Mouse (Mus musculus) lung, postnatal 0 days (tissue): ENCODE results near the gene Setd5. TPM values are rescaled to one million over a fixed set of nuclear protein-coding genes. Genes with fewer than 3 reads are reported as not detected.
A peak's percentile ranks its signal among the peaks of the same experiment; 100 is the strongest.

ENCODE experiments used
- ATAC-seq: fragments of 200-750 bp; cut with Nextera tagmentation; 2 replicates; pipeline ENCODE4 v1.8.0; 2017; ENCODE audit warnings: moderate library complexity
- DNase-seq: peaks from one replicate; pipeline ENCODE4 v3.0.0-alpha.2; 2016; ENCODE audit warnings: low spot score
- H3K27ac ChIP-seq: fragments of 300-500 bp; sonication (generic); 2 replicates; pipeline ENCODE4 v1.5.1; 2014; ENCODE audit warnings: antibody characterized with exemption, mild to moderate bottlenecking, low read length, mixed read lengths
- H3K27me3 ChIP-seq: fragments of 300-500 bp; sonication (generic); replicated peaks from 2 replicates; pipeline ENCODE4 v1.6.1; 2014; ENCODE audit warnings: low read length, mixed read lengths; ENCODE audit not compliant: insufficient read depth
- H3K36me3 ChIP-seq: fragments of 300-500 bp; sonication (generic); 2 replicates; pipeline ENCODE4 v1.6.1; 2014; ENCODE audit warnings: low read length, mixed read lengths; ENCODE audit not compliant: insufficient read depth
- H3K4me1 ChIP-seq: fragments of 300-500 bp; sonication (generic); 2 replicates; pipeline ENCODE4 v1.6.1; 2014; ENCODE audit warnings: antibody characterized with exemption, low read depth, low read length, mixed read lengths; ENCODE audit not compliant: insufficient read depth
- H3K4me2 ChIP-seq: fragments of 300-500 bp; sonication (generic); replicated peaks from 2 replicates; pipeline ENCODE4 v1.6.1; 2014; ENCODE audit warnings: low read depth, mild to moderate bottlenecking, low read length, moderate library complexity, mixed read lengths
- H3K4me3 ChIP-seq: fragments of 300-500 bp; sonication (generic); 2 replicates; pipeline ENCODE4 v1.5.1; 2014; ENCODE audit warnings: low read depth, low read length
- H3K9ac ChIP-seq: fragments of 300-500 bp; sonication (generic); replicated peaks from 2 replicates; pipeline ENCODE4 v1.6.1; 2014; ENCODE audit warnings: low read depth, mild to moderate bottlenecking
- H3K9me3 ChIP-seq: fragments of 300-500 bp; sonication (generic); 2 replicates; pipeline ENCODE4 v1.6.1; 2016; ENCODE audit warnings: low read length, mixed read lengths
- CTCF ChIP-seq: IDR thresholded peaks from 2 replicates; pipeline ENCODE4 v1.5.1; 2016; ENCODE audit warnings: antibody characterized with exemption, mild to moderate bottlenecking
- EP300 ChIP-seq: IDR thresholded peaks from 2 replicates; pipeline ENCODE4 v1.6.1; 2016; ENCODE audit warnings: antibody characterized with exemption, mild to moderate bottlenecking, control low read depth
- WGBS: fragments of 180-500 bp; shearing (Covaris S2); extraction: QIAGEN DNeasy Blood & Tissue Kit; methylation state at CpG from one replicate; pipeline ENCODE4 v1.1.7; 2014; 5-methylcytosine and 5-hydroxymethylcytosine counted together
- polyA plus RNA-seq: library from polyadenylated mRNA; unstranded; fragments of >200 nt; fragmentation: Nextera tagmentation; extraction: Ambion mirVana; gene quantifications from 2 replicates; pipeline ENCODE4 v1.2.1, GENCODE M21; 2015

Gene Setd5
- polyA plus RNA-seq, 1 experiment from 2014 or later = 44.2 TPM

GRCm38 (mm10) chr6:113033185-113033584 is 44.0 kb upstream of the Setd5 start:
- TF ChIP-seq EP300 (no peak), CTCF (no peak)
- no peaks in the 10 kb centered on the region for H3K36me3 ChIP-seq
- H3K4me2 ChIP-seq = no peak overlapping the region
- 78% methylated on average over 2 of the region's 2 CpGs for WGBS
- no peak overlapping the region for H3K27ac ChIP-seq
- ATAC-seq (no peak), DNase-seq (no peak)
- H3K9me3 ChIP-seq = no peaks in the 10 kb centered on the region
- no peaks in the 10 kb centered on the region for H3K27me3 ChIP-seq
- H3K4me3 ChIP-seq = no peak overlapping the region
- H3K4me1 ChIP-seq = no peaks in the 10 kb centered on the region
- H3K9ac ChIP-seq = no peak overlapping the region

DNA sequence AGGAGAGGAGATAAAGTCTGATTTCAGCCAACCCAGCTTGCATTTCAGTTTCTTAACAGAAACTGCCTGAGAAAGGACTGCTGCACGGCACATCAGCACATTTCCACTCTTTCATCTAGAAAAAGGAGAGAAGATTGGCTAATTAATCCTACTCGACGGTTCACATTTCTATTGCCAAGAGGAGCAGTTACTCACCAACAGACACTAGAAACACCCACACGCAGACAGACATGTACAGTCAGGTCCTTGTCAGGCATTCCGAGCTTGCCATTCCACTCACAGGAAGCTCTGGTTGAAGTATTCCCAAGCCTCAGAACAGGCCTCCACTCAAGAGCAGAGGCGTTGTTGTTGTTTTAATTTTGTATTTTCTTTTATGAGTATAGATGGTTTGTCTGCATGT is 42.7 kb upstream of the Setd5 start:
- Histone ChIP-seq H3K4me1 (no peaks in the 10 kb centered on the region), H3K4me3 (no peak overlapping the region), H3K27me3 (no peaks in the 10 kb centered on the region), H3K36me3 (no peaks in the 10 kb centered on the region), H3K9me3 (no peaks in the 10 kb centered on the region), H3K4me2 (no peak overlapping the region), H3K9ac (no peak overlapping the region), H3K27ac (no peak overlapping the region)
- ATAC-seq (no peak), DNase-seq (no peak)
- TF ChIP-seq EP300 (no peak), CTCF (no peak)
- 81% methylated on average over 6 of the region's 6 CpGs for WGBS

GRCm38 (mm10) chr6:113036463-113037175 is 40.5 kb upstream of the Setd5 start:
- no peak for TF ChIP-seq EP300
- TF ChIP-seq CTCF = peak; percentile 33
- no peaks in the 10 kb centered on the region for H3K27me3 ChIP-seq
- 68% methylated on average over 4 of the region's 4 CpGs for WGBS
- no peak overlapping the region for H3K27ac ChIP-seq
- H3K4me3 ChIP-seq = no peak overlapping the region
- no peak overlapping the region for H3K9ac ChIP-seq
- H3K36me3 ChIP-seq = no peaks in the 10 kb centered on the region
- ATAC-seq (no peak), DNase-seq (no peak)
- H3K4me2 ChIP-seq = no peak overlapping the region
- H3K9me3 ChIP-seq = no peaks in the 10 kb centered on the region
- H3K4me1 ChIP-seq = no peaks in the 10 kb centered on the region

DNA sequence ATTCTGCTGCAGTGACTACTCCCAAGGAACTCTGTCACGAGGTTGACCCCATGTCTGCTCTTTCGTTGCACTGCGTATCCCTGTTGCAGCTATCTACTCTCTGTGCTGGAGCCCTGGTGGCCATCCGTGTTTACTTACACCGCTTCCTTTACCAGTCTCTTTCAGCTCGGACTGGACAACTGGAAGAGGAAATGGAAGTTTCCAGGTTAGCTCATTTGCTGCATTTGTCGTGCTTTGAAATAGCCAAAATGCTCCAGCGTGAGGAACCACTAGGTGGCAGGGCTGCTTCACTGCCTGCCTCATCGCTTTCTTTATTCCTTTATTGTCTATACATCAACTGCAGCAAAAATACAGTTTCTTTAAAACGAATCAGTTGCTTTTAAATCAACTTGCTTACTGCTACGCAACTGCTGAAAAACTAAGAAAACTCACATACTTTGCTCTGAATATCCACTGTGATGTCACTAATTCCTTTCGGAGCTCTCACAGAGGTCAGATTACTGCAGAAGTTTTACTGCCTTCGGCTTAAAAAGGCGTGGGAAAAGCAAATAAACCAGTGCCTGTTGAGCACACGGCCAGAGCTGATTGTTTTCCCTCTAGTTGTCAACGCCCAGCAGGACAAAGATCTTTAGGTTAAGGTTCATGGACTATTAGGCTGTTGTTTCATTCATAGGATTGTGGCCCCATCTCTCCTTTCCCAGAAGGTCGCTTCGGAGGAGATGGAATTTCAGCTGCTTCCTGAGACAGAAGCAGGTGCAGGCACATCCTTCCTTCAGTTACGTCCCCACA is 39.0 kb upstream of the Setd5 start:
- no peaks in the 10 kb centered on the region for H3K36me3 ChIP-seq
- 5% methylated on average over 19 of the region's 19 CpGs for WGBS
- peak overlapping the region; percentile 39 for H3K4me2 ChIP-seq
- no peaks in the 10 kb centered on the region for H3K4me1 ChIP-seq
- peak overlapping the region; percentile 29 for H3K27ac ChIP-seq
- H3K9ac ChIP-seq = no peak overlapping the region
- H3K4me3 ChIP-seq = peak overlapping the region; percentile 14; the same call in 1 of the 2 replicates
- peak; percentile 70 for ATAC-seq
- peak; percentile 84 for DNase-seq
- H3K27me3 ChIP-seq = no peaks in the 10 kb centered on the region
- no peaks in the 10 kb centered on the region for H3K9me3 ChIP-seq
- TF ChIP-seq CTCF (peak; percentile 97), EP300 (no peak)

DNA sequence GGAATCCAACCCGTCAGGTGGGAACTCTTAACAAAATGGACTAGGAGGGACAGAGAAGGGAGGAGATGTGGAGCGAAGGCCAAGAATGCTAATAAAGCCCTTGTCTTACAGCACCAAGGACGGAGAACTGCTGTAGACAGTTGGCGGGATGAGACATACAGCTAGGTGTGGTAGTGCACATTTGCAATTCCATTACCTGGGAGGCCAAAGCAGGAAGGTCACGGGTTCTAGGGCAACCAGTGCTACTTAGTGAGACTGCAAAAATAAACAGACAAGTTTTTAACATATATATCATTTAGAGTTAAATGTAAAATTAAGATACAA is 38.5 kb upstream of the Setd5 start:
- TF ChIP-seq CTCF = no peak
- TF ChIP-seq EP300 = no peak
- Histone ChIP-seq H3K27ac (peak overlapping the region; percentile 29; the same call in 1 of the 2 replicates), H3K9me3 (no peaks in the 10 kb centered on the region), H3K4me1 (no peaks in the 10 kb centered on the region), H3K4me3 (no peak overlapping the region), H3K27me3 (no peaks in the 10 kb centered on the region), H3K4me2 (peak overlapping the region; percentile 39; the same call in 1 of the 2 replicates), H3K9ac (no peak overlapping the region), H3K36me3 (no peaks in the 10 kb centered on the region)
- 29% methylated on average over 5 of the region's 5 CpGs for WGBS
- DNase-seq (no peak), ATAC-seq (peak; percentile 40)

DNA sequence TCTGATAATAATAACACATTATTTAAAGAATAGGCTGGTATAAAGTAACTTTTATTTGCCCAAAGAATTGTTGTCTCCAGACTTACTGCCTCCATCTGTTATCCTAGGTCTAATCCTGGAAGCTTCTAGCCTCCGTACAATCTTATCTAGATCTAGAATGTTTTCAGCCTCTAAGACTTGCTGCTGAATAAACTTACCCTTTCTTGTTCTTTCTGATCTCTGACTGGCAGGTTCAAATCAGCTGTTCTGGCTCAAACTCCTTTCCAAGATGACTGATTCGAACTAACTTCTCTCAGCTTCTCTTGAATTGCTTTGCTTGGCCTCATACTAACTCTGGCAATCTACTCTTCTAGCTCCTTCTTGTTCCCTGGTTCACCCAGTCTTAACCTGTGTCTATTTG is 36.8 kb upstream of the Setd5 start:
- peaks cover 4% of the 10 kb centered on the region; the same call in 1 of the 2 replicates for H3K4me1 ChIP-seq
- WGBS = 70% methylated on average over 2 of the region's 2 CpGs

More for the DNA sequence above, 36.8 kb upstream of the Setd5 start:
- no peak for ATAC-seq
- no peak overlapping the region for H3K27ac ChIP-seq
- no peak overlapping the region for H3K4me2 ChIP-seq
- H3K9me3 ChIP-seq = no peaks in the 10 kb centered on the region
- no peak overlapping the region for H3K4me3 ChIP-seq
- TF ChIP-seq EP300 (no peak), CTCF (no peak)
- DNase-seq = no peak
- H3K27me3 ChIP-seq = no peaks in the 10 kb centered on the region
- no peak overlapping the region for H3K9ac ChIP-seq
- H3K36me3 ChIP-seq = no peaks in the 10 kb centered on the region
